Mouse (Mus musculus) liver, postnatal 0 days (tissue): ENCODE measurements around the gene Vtcn1.

Experiments
- CTCF ChIP-seq: sonication (generic); IDR thresholded peaks from 2 replicates; pipeline ENCODE4 v1.5.1; 2016; ENCODE audit warnings: antibody characterized with exemption, low read depth
- EP300 ChIP-seq: IDR thresholded peaks from 2 replicates; pipeline ENCODE4 v1.6.1; 2016; ENCODE audit warnings: antibody characterized with exemption, low read depth, mild to moderate bottlenecking

GRCm38 (mm10) chr3:100804975-100805374 lies 20.3 kb upstream of the Vtcn1 start:
- TF ChIP-seq CTCF = no peak
- no peak for TF ChIP-seq EP300
